Mouse (Mus musculus) left cerebral cortex, adult 8-10 months (tissue): Measurements from ENCODE around the gene Snrpb2. TPM values are rescaled to one million over a fixed set of nuclear protein-coding genes. Genes with fewer than 3 reads are reported as not detected.

ENCODE experiments used
- DNase-seq, 2 experiments: peaks; one replicate each; pipeline ENCODE4 v3.0.0; 2022; ENCODE audit warnings: low spot score in 2 of 2
- total RNA-seq, 4 experiments: library from RNA; stranded (reverse); gene quantifications; 2 replicates each; pipeline ENCODE4 v1.2.4; 2022

Snrpb2 gene
- total RNA-seq, 4 experiments from 2014 or later, result 32.3 to 39.4 (median 34.5) TPM

GRCm38 (mm10) chr2:143093726-143094125 is 30.9 kb downstream of the Snrpb2 start:
- DNase-seq, result peak; percentile 65 to 77

GRCm38 (mm10) chr2:143094761-143095160 is 31.9 kb downstream of the Snrpb2 start:
- peak; percentile 6 to 29 for DNase-seq

DNA sequence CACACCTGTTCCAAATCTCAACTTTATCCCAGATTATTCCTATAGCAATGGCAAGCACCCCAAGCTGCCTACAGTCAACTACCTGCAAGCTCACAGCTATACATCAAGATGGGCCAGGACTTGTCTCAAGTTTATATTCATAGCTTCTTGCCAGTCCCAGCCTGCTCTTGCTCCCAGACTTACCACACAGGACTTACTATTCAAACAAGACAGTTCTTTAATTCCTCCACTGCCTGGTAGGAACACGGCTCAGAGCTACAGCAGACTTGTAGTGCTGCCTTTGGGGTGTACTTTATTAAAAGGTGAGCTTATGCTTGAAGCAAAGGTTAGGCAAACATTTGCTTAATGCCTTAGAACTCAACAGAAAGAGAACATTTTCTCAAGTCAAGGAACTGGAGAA is 34.3 kb downstream of the Snrpb2 start:
- DNase-seq, result no peak

DNA sequence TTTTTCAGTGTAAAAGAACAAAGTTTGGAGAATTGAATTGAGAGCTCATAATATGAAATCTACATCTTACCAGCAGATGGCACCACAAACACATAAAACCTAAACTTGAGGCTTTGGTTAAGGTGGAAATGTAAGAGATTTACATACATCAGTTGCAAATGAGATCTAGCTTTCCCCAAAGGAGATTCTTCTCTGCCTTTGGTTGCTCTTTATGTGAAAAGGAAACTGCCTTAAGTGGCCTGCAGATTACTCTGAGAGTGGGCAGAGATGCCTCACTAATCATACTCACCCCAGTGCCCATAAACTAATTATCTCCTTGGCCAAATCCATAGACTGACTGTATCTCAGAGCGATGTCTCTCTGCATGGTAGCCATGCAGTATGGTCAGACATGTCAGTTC is 51.0 kb downstream of the Snrpb2 start:
- no peak for DNase-seq

DNA sequence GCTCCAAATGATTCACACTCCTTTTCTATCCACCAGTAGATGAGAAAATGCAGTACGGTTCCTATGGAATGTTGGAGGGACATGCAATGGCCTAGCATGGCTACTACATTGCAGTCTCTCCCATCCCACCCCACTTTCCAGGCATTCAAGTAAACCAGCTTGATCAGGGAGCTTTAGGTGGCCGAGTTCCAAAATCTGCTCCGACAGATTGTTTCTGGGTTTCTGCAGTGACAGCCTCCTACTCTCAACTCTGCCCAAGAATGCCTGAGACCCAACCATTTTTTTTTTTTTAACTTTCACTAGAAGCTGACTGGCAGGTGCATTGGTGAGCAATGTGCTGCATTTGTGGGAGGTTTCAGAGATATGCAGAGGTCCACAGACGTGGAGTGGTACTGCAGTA is 51.9 kb downstream of the Snrpb2 start:
- peak; percentile 13 to 71 for DNase-seq

GRCm38 (mm10) chr2:143117453-143117852 is 54.6 kb downstream of the Snrpb2 start:
- no peak for DNase-seq

- no peak for DNase-seq
These were observed 55.4 kb downstream of the Snrpb2 start for GRCm38 (mm10) chr2:143118221-143118620.

Other genes starting within 250 kb of the Snrpb2 start
- gene Kif16b, start 161.5 kb upstream of the Snrpb2 start, total RNA-seq, result 10 to 100 TPM; 17.0 to 18.0 (median 17.4) TPM
- not detected for gene Otor, start 15.4 kb downstream of the Snrpb2 start, total RNA-seq